ENCODE assay signal across 28 mouse cellular contexts in genomic region chr4:63423811-63424210, GRCm38 (mm10). TPM values are rescaled to one million over a fixed set of nuclear protein-coding genes. Genes with fewer than 3 reads are reported as not detected.
DNase-seq lines count a peak whose midpoint lies in the region; ATAC-seq lines count a peak whose summit lies in the region.
"Had no signal": no experiment of that assay in that cellular context is flagged by ENCODE, and none has a peak within 500 bp of the region (broad histone marks: within the 10 kb centered on the region; RNA-seq: fewer than 3 reads in every experiment).

No protein-coding gene starts in this region.

- H3K9me3 ChIP-seq in heart, embryonic 10.5 days: no peaks in the 10 kb centered on the region
- H3K9me3 ChIP-seq: embryonic facial prominence, embryonic 12.5 days; embryonic facial prominence, embryonic 15.5 days; forebrain, embryonic 15.5 days; heart, embryonic 15.5 days; hindbrain, embryonic 10.5 days; hindbrain, embryonic 13.5 days; intestine, embryonic 15.5 days had no signal

- peak; percentile 50 for ATAC-seq in cerebellum, adult (ENCODE audit: insufficient number of reproducible peaks, low FRiP score, low TSS enrichment)
- ATAC-seq: forebrain, embryonic 15.5 days; hindbrain, embryonic 16.5 days; intestine, embryonic 15.5 days; Patski had no signal

- H3K4me3 ChIP-seq in heart, embryonic 10.5 days: no peak overlapping the region
- H3K4me3 ChIP-seq: embryonic facial prominence, embryonic 12.5 days; embryonic facial prominence, embryonic 15.5 days; forebrain, embryonic 15.5 days; heart, embryonic 15.5 days; hindbrain, embryonic 10.5 days; hindbrain, embryonic 13.5 days; intestine, embryonic 15.5 days had no signal

- no peak overlapping the region for H3K27ac ChIP-seq in heart, embryonic 10.5 days
- H3K27ac ChIP-seq: embryonic facial prominence, embryonic 12.5 days; embryonic facial prominence, embryonic 15.5 days; forebrain, embryonic 15.5 days; heart, embryonic 15.5 days; hindbrain, embryonic 10.5 days; hindbrain, embryonic 13.5 days; intestine, embryonic 15.5 days had no signal

- intact Hi-C loops in left cerebral cortex, postnatal 10 days (cut with DNase I): no loop called here

- H3K4me1 ChIP-seq in heart, embryonic 10.5 days: peaks cover 32% of the 10 kb centered on the region
- H3K4me1 ChIP-seq: embryonic facial prominence, embryonic 12.5 days had no signal

- H3K27me3 ChIP-seq in heart, embryonic 10.5 days (ENCODE audit: insufficient read depth, poor library complexity, severe bottlenecking): no peaks in the 10 kb centered on the region
- H3K27me3 ChIP-seq: embryonic facial prominence, embryonic 12.5 days; embryonic facial prominence, embryonic 15.5 days; forebrain, embryonic 15.5 days; heart, embryonic 15.5 days; hindbrain, embryonic 13.5 days; intestine, embryonic 15.5 days; Patski had no signal

- 14% methylated on average over 5 of the region's 5 CpGs for WGBS in heart, embryonic 10.5 days

- 0 out of 2 replicates have a peak, but pooled peaks cover 4% of the 10 kb centered on the region for H3K36me3 ChIP-seq in heart, embryonic 10.5 days
- H3K36me3 ChIP-seq: embryonic facial prominence, embryonic 12.5 days; embryonic facial prominence, embryonic 15.5 days; forebrain, embryonic 15.5 days; G1E; heart, embryonic 15.5 days; hindbrain, embryonic 13.5 days; intestine, embryonic 15.5 days had no signal

- no peak for DNase-seq in cerebellum, postnatal 4 days (ENCODE audit: low spot score in 2 of 2)
- DNase-seq in heart, adult 18-20 months: peak; percentile 35 to 36
- DNase-seq in heart, embryonic 10.5 days (ENCODE audit: low spot score): no peak
- peak; percentile 21 for DNase-seq in ES-CJ7 (ENCODE audit: low read depth, low spot score)
- DNase-seq in brain, adult 2 months (ENCODE audit: low read depth, low spot score): peak; percentile 55
- DNase-seq in right cerebral cortex, postnatal 36 days (ENCODE audit: low spot score in 2 of 2): no peak
- no peak for DNase-seq in left cerebral cortex, postnatal 10 days (ENCODE audit: extremely low spot score in 1 of 2, low spot score in 2 of 2)
- DNase-seq: adrenal gland, adult 2 months; adrenal gland, postnatal 25 days; cerebellum, adult 11 months; cerebellum, adult 8-10 months; cerebellum, postnatal 14 days; gastrocnemius, postnatal 25 days; heart, postnatal 10 days; heart, postnatal 36 days; kidney, adult 11 months; kidney, adult 8-10 months had no signal

RNA-seq across cellular contexts. Expression of gene Akna, which starts 20.7 kb away (rescaled TPM):
- 1 to 10 TPM; 3.5 to 7.3 TPM for total RNA-seq in heart, adult 18-20 months (2021)
- polyA plus RNA-seq in heart, embryonic 10.5 days (2016; fragmentation: Nextera tagmentation; extraction: Ambion mirVana): 4.6 and 9.0 TPM in 2 replicates
- 1 to 10 TPM; 3.4 to 4.8 TPM for total RNA-seq in left cerebral cortex, postnatal 10 days (2021)

Comparison
In these comparisons a context has a peak if more than half of its experiments do, and no peak if none do; other contexts are left out.
1. DNase-seq: peak in heart, adult 18-20 months (2 of 2), ES-CJ7 (single experiment) and brain, adult 2 months (single experiment); none in cerebellum, postnatal 4 days (0 of 2), heart, embryonic 10.5 days (single experiment), right cerebral cortex, postnatal 36 days (0 of 2) and left cerebral cortex, postnatal 10 days (0 of 2).